Mouse (Mus musculus): ENCODE measurements around the gene B020031M17Rik.
"Not testable (repeated sequence)": the region's sequence is repeated elsewhere in the genome, so short reads cannot be mapped to it uniquely, and the experiment has no call there.

GRCm38 (mm10) chr13:119962856-119963255, 12.2 kb upstream of the B020031M17Rik start:
- not testable (repeated sequence) for TF ChIP-seq GATA1 (IDR thresholded peaks at IDR 0.05; ENCODE audit: borderline replicate concordance, low read length); GATA2 (IDR thresholded peaks at IDR 0.05; ENCODE audit: borderline replicate concordance, low read depth, low read length)

Data from G1E (cell line).